Mouse (Mus musculus) liver, embryonic 14.5 days (tissue): ENCODE results near the gene Bmpr1b. TPM values are rescaled to one million over a fixed set of nuclear protein-coding genes. Genes with fewer than 3 reads are reported as not detected.

Experiments
- ATAC-seq: fragments of 200-750 bp; cut with Nextera tagmentation; 2 replicates; pipeline ENCODE4 v1.8.0; 2017; ENCODE audit warnings: moderate number of reproducible peaks, mild to moderate bottlenecking, moderate library complexity; ENCODE audit not compliant: insufficient read depth
- DNase-seq, 3 experiments: peaks; one replicate each; pipeline ENCODE4 v3.0.0-alpha.2; 2012 to 2013; ENCODE audit warnings: low read depth in 3 of 3, low spot score in 3 of 3
- H3K27ac ChIP-seq: fragments of 300-500 bp; sonication (generic); 2 replicates; pipeline ENCODE4 v1.5.1; 2014; ENCODE audit warnings: moderate library complexity, mild to moderate bottlenecking, control low read depth, inconsistent platforms
- H3K27me3 ChIP-seq: fragments of 300-500 bp; sonication (generic); 2 replicates; pipeline ENCODE4 v1.6.1; 2014; ENCODE audit warnings: mild to moderate bottlenecking, low read length, moderate library complexity; ENCODE audit not compliant: control insufficient read depth, insufficient read depth
- H3K36me3 ChIP-seq: fragments of 300-500 bp; sonication (generic); replicated peaks from 2 replicates; pipeline ENCODE4 v1.6.1; 2014; ENCODE audit warnings: low read depth; ENCODE audit not compliant: control insufficient read depth, insufficient read depth
- H3K4me1 ChIP-seq, 2 experiments: fragments of 200-500 bp in 1 of 2; fragments of 300-500 bp in 1 of 2; sonication (generic) in 1 of 2; replicated peaks; 2 replicates each; pipeline ENCODE4 v1.6.1; 2012 to 2014; ENCODE audit warnings: antibody characterized with exemption in 1 of 2, inconsistent platforms in 1 of 2, low read length in 1 of 2; ENCODE audit not compliant: control insufficient read depth in 2 of 2, insufficient read depth in 2 of 2
- H3K4me2 ChIP-seq: fragments of 300-500 bp; sonication (generic); 2 replicates; pipeline ENCODE4 v1.6.1; 2014; ENCODE audit warnings: low read depth, mild to moderate bottlenecking, control low read depth, moderate library complexity
- H3K4me3 ChIP-seq, 2 experiments: fragments of 200-500 bp in 1 of 2; fragments of 300-500 bp in 1 of 2; sonication (generic) in 1 of 2; 2 replicates each; pipeline ENCODE4 v1.5.1; 2012 to 2014; ENCODE audit warnings: low read depth in 2 of 2, low read length in 2 of 2, mild to moderate bottlenecking in 2 of 2, control low read depth in 1 of 2, inconsistent platforms in 1 of 2, moderate library complexity in 1 of 2; ENCODE audit not compliant: insufficient read depth in 1 of 2
- H3K9ac ChIP-seq: fragments of 300-500 bp; sonication (generic); replicated peaks from 2 replicates; pipeline ENCODE4 v1.6.1; 2014; ENCODE audit warnings: mild to moderate bottlenecking, control low read depth, moderate library complexity
- H3K9me3 ChIP-seq: fragments of 300-500 bp; sonication (generic); 2 replicates; pipeline ENCODE4 v1.6.1; 2016; ENCODE audit warnings: low read length, mixed read lengths; ENCODE audit not compliant: control insufficient read depth
- CTCF ChIP-seq: IDR thresholded peaks from 2 replicates; pipeline ENCODE4 v1.5.1; 2016; ENCODE audit warnings: antibody characterized with exemption, low read depth, control low read depth
- EP300 ChIP-seq: IDR thresholded peaks from 2 replicates; pipeline ENCODE4 v1.6.1; 2016; ENCODE audit warnings: antibody characterized with exemption, low read depth
- WGBS: fragments of 180-500 bp; shearing (Covaris S2); extraction: QIAGEN DNeasy Blood & Tissue Kit; methylation state at CpG from one replicate; pipeline ENCODE4 v1.1.7; 2014; ENCODE audit not compliant: insufficient replicate concordance; 5-methylcytosine and 5-hydroxymethylcytosine counted together
- polyA plus RNA-seq, 2 experiments: library from polyadenylated mRNA; depleted of rRNA in 1 of 2; stranded (reverse) in 1 of 2; unstranded in 1 of 2; fragments of >200 nt; fragmentation: Nextera tagmentation in 1 of 2; extraction: Ambion mirVana in 1 of 2; gene quantifications; 2 replicates each; pipeline versions ENCODE4 v1.2.1 to v1.2.3; 2012 to 2014

The Bmpr1b gene
- polyA plus RNA-seq, 2 experiments = 0.03 to 0.05 TPM

DNA sequence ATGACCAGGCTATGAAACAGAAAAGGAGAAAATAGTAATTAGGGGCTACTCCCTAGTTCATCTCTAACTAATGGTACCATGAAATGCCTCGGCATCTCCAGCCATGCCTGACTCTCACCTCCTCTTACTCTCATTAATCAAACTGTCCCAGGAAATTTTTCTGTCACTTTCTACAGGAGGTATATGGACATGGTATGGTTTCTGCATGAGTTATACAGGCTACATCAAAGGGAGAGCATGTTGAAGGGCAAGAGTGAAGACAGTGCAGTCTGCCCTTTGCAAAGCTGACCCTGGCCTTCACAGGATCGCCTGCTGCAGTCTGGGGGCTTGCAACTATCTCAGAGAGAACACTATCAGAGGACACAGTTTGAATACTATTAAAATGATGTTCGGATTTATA is 254.6 kb downstream of the Bmpr1b start:
- Histone ChIP-seq H3K4me3 (no peak overlapping the region), H3K9ac (no peak overlapping the region), H3K36me3 (no peaks in the 10 kb centered on the region), H3K4me2 (no peak overlapping the region), H3K9me3 (no peaks in the 10 kb centered on the region), H3K27ac (no peak overlapping the region), H3K4me1 (no peaks in the 10 kb centered on the region), H3K27me3 (no peaks in the 10 kb centered on the region)
- DNase-seq (no peak), ATAC-seq (no peak)
- WGBS = 49% methylated on average over 3 of the region's 3 CpGs
- TF ChIP-seq EP300 (no peak), CTCF (no peak)

DNA sequence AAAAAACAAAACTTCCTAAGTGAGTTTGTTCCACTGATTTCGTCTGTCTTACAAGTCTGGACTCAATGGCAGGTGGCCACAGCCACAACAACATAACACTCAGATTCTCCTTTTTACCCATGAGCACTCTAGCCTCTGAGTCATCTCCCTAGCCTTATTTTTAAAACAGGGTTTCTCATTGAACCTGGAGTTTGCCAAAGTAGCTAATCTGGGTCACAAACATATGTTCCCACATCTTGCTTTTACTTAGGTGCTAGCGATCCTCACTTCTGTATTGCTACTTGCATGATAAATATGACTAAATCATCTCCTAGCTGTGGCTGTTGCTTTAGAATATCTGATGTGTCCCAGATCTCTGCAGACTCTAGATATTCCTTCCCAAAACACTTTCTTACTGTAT is 260.1 kb downstream of the Bmpr1b start:
- H3K9ac ChIP-seq = no peak overlapping the region
- no peak overlapping the region for H3K4me2 ChIP-seq
- H3K4me1 ChIP-seq = no peaks in the 10 kb centered on the region
- H3K9me3 ChIP-seq = no peaks in the 10 kb centered on the region
- no peaks in the 10 kb centered on the region for H3K27me3 ChIP-seq
- no peak for DNase-seq
- ATAC-seq = no peak
- WGBS = 61% methylated on average over 2 of the region's 2 CpGs
- H3K27ac ChIP-seq = no peak overlapping the region
- TF ChIP-seq EP300 (no peak), CTCF (no peak)
- no peaks in the 10 kb centered on the region for H3K36me3 ChIP-seq
- H3K4me3 ChIP-seq = no peak overlapping the region

DNA sequence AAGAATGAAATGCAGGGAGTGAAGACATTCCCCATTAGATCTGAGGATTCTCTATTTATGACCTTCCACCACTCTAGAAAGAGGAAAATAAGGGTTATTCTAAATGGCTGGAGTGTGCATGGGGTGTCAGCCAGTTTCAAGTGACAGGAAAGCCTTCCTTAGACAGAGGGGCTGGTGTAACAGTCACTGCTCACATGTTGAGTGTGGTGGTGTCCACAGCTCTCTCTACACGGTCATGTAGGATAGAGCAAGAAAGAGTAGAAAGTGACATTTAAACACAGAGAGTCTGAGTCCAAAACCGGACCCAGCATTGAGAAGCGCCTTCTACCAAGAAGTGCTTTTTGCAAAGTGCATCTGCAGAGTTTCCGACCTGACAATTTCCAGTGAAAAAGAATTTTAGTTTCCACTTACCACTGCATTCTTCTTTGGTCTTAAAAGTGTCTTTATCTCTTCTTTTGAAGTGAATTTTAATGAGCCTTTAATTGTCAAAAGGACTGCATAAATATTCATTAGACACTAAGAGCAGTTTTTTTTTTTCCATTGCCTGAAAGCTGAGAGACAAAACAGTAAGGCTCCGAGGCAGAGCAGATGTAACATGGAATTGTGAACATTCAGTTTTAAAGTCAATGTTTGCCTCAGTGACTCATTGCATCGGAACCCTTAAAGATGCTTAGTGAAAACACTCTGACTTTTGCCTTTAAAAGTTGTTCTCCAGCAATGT is 263.2 kb downstream of the Bmpr1b start:
- Histone ChIP-seq H3K4me1 (no peaks in the 10 kb centered on the region), H3K4me3 (no peak overlapping the region), H3K4me2 (no peak overlapping the region), H3K27me3 (no peaks in the 10 kb centered on the region), H3K36me3 (no peaks in the 10 kb centered on the region), H3K9me3 (no peaks in the 10 kb centered on the region), H3K9ac (no peak overlapping the region), H3K27ac (no peak overlapping the region)
- DNase-seq (no peak), ATAC-seq (no peak)
- 54% methylated on average over 6 of the region's 6 CpGs for WGBS
- TF ChIP-seq EP300 = no peak
- TF ChIP-seq CTCF = no peak

DNA sequence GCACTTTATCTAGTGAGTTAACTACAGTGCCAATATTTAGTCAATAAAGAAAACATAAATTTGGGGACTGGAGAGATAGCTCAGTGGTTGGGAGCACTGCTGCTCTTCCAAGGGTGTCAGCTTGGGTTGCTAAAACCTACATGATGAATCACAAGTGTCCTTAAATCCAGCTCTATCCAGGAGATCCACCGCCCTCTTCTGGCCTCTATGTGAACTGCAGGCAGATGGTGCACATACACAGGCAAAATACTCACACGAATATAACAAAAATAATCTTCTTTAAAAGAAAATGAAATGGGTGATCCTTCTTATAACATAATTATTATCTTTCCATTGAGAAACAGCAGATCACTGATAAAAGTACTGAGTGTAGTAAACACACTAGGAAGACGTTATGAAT is 268.9 kb downstream of the Bmpr1b start:
- Histone ChIP-seq H3K9me3 (no peaks in the 10 kb centered on the region), H3K36me3 (no peaks in the 10 kb centered on the region), H3K27me3 (no peaks in the 10 kb centered on the region), H3K4me1 (no peaks in the 10 kb centered on the region), H3K4me3 (no peak overlapping the region), H3K4me2 (no peak overlapping the region), H3K27ac (no peak overlapping the region), H3K9ac (no peak overlapping the region)
- DNase-seq (no peak), ATAC-seq (no peak)
- WGBS = 59% methylated on average over 3 of the region's 3 CpGs
- peak; percentile 38 for TF ChIP-seq CTCF
- TF ChIP-seq EP300 = no peak

DNA sequence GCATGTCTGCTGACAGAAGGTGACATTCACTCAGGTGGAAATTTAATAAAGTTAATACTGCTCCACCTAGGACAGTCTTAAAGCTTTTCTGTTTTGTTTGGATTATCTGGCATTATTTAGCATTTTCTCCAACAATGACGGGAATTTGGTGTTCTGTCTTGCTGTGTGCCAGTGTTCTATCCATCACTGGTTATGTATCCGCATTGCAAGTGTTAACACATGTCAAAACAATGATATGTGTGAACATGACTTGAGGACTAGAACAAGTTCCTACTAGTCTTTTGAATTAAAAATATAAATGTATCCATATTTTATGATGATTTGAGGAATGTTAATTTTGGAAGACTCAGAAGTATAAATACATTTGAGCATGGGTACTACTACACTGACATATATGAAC is 269.7 kb downstream of the Bmpr1b start:
- no peak overlapping the region for H3K4me2 ChIP-seq
- no peaks in the 10 kb centered on the region for H3K9me3 ChIP-seq
- WGBS = 62% methylated on average over 2 of the region's 2 CpGs
- H3K9ac ChIP-seq = no peak overlapping the region
- no peaks in the 10 kb centered on the region for H3K4me1 ChIP-seq
- no peak for DNase-seq
- H3K4me3 ChIP-seq = no peak overlapping the region
- H3K36me3 ChIP-seq = no peaks in the 10 kb centered on the region
- TF ChIP-seq CTCF = no peak
- no peak for TF ChIP-seq EP300
- H3K27ac ChIP-seq = no peak overlapping the region
- H3K27me3 ChIP-seq = no peaks in the 10 kb centered on the region
- no peak for ATAC-seq
